Mouse (Mus musculus): ENCODE measurements around the gene Adam33.
"Not testable (repeated sequence)": the region's sequence is repeated elsewhere in the genome, so short reads cannot be mapped to it uniquely, and the experiment has no call there.

Gene Adam33

GRCm38 (mm10) chr2:131063404-131063864, at the start of gene Adam33:
Gene Adam33 (minus strand): TSS chr2:131063814.
- peak; percentile 50 to 51 for DNase-seq

- DNase-seq = no peak
Measured at GRCm38 (mm10) chr2:131105989-131106388, 42.4 kb upstream of the Adam33 start.

- DNase-seq = not testable (repeated sequence)
Measured at GRCm38 (mm10) chr2:131105061-131105460, 41.4 kb upstream of the Adam33 start.

- DNase-seq = no peak
Measured at GRCm38 (mm10) chr2:131104021-131104420, 40.4 kb upstream of the Adam33 start.

- no peak for DNase-seq
Measured at GRCm38 (mm10) chr2:131101530-131101929, 37.9 kb upstream of the Adam33 start.

GRCm38 (mm10) chr2:131097087-131097486, 33.5 kb upstream of the Adam33 start:
- no peak for DNase-seq

GRCm38 (mm10) chr2:131096101-131096795, 32.6 kb upstream of the Adam33 start:
- DNase-seq = peak; percentile 63 to 74

- DNase-seq = peak; percentile 84 to 86
Measured at GRCm38 (mm10) chr2:131094823-131095222, 31.2 kb upstream of the Adam33 start.

- DNase-seq = no peak
Measured at GRCm38 (mm10) chr2:131093577-131093976, 30.0 kb upstream of the Adam33 start.

- peak in 1 of 2 experiments; percentile 34 for DNase-seq
Measured at GRCm38 (mm10) chr2:131090852-131091251, 27.2 kb upstream of the Adam33 start.

GRCm38 (mm10) chr2:131089634-131090033, 26.0 kb upstream of the Adam33 start:
- DNase-seq = no peak

GRCm38 (mm10) chr2:131088581-131088980, 25.0 kb upstream of the Adam33 start:
- DNase-seq = no peak

- no peak for DNase-seq
Measured at GRCm38 (mm10) chr2:131086667-131087390, 23.2 kb upstream of the Adam33 start, which contains the start of gene Siglec1. Gene Siglec1 (minus strand): TSS chr2:131086765.

GRCm38 (mm10) chr2:131084206-131084605, 20.6 kb upstream of the Adam33 start:
- peak; percentile 54 to 58 for DNase-seq

GRCm38 (mm10) chr2:131080507-131080906, 16.9 kb upstream of the Adam33 start:
- no peak for DNase-seq

- no peak for DNase-seq
Measured at GRCm38 (mm10) chr2:131072536-131072935, 8.9 kb upstream of the Adam33 start.

GRCm38 (mm10) chr2:131067481-131067880, 3.9 kb upstream of the Adam33 start:
- DNase-seq = peak; percentile 81 to 83

- DNase-seq = peak in 1 of 2 experiments; percentile 26
Measured at GRCm38 (mm10) chr2:131066342-131066741, 2.7 kb upstream of the Adam33 start.

GRCm38 (mm10) chr2:131061607-131062006, 2.0 kb downstream of the Adam33 start:
- DNase-seq = no peak

GRCm38 (mm10) chr2:131060784-131061183, 2.8 kb downstream of the Adam33 start:
- DNase-seq = no peak

GRCm38 (mm10) chr2:131059781-131060540, 3.7 kb downstream of the Adam33 start:
- no peak for DNase-seq

GRCm38 (mm10) chr2:131059377-131059776, 4.2 kb downstream of the Adam33 start:
- DNase-seq = peak; percentile 64 to 70

GRCm38 (mm10) chr2:131058672-131059071, 4.9 kb downstream of the Adam33 start:
- DNase-seq = no peak

All from kidney, postnatal 4 days (tissue).